Mouse (Mus musculus): ENCODE measurements around the gene Cebpg. TPM values are rescaled to one million over a fixed set of nuclear protein-coding genes. Genes with fewer than 3 reads are reported as not detected.

Cebpg gene
- polyA plus RNA-seq, 1 experiment = 27.2 TPM

- no peak for DNase-seq (ENCODE audit: low read depth)
- no peak for TF ChIP-seq CTCF (IDR thresholded peaks at IDR 0.05; ENCODE audit: borderline replicate concordance, extremely low read depth, insufficient read depth, insufficient read length)
- no peak for TF ChIP-seq POLR2A (IDR thresholded peaks at IDR 0.05; ENCODE audit: borderline replicate concordance, extremely low read depth, insufficient read depth, insufficient read length, poor library complexity, severe bottlenecking)
Measured at GRCm38 (mm10) chr7:35066640-35067212, 10.4 kb upstream of the Cebpg start.

DNA sequence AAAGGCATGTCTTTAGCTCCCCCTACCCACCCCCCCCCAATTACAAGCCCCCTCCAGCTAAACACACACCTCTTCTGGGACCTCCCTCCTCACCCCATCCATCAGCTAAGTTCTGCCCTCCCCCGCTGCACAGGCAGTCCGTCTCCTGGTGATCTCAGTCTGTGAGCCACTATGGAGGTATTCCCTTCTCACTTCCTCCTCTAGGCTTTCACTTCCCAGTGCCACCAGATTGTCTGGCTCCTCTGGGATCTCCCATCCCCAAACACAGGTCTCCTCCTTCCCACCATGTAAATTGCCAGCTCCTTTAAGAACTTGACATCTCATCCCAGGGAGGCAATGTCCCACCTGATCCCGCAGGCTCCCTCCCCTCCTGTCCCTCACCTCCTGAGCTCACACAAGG is 9.6 kb upstream of the Cebpg start:
- TF ChIP-seq POLR2A (IDR thresholded peaks at IDR 0.05; ENCODE audit: borderline replicate concordance, extremely low read depth, insufficient read depth, insufficient read length, poor library complexity, severe bottlenecking) = no peak
- TF ChIP-seq CTCF (IDR thresholded peaks at IDR 0.05; ENCODE audit: borderline replicate concordance, extremely low read depth, insufficient read depth, insufficient read length) = no peak
- no peak for DNase-seq (ENCODE audit: low read depth)

- no peak for TF ChIP-seq POLR2A (IDR thresholded peaks at IDR 0.05; ENCODE audit: borderline replicate concordance, extremely low read depth, insufficient read depth, insufficient read length, poor library complexity, severe bottlenecking)
- TF ChIP-seq CTCF (IDR thresholded peaks at IDR 0.05; ENCODE audit: borderline replicate concordance, extremely low read depth, insufficient read depth, insufficient read length) = no peak
- DNase-seq (ENCODE audit: low read depth) = peak; percentile 83
Measured at GRCm38 (mm10) chr7:35064286-35065258, 8.2 kb upstream of the Cebpg start.

GRCm38 (mm10) chr7:35059467-35059866 is 3.1 kb upstream of the Cebpg start:
- DNase-seq (ENCODE audit: low read depth) = no peak
- TF ChIP-seq CTCF (IDR thresholded peaks at IDR 0.05; ENCODE audit: borderline replicate concordance, extremely low read depth, insufficient read depth, insufficient read length) (peak; percentile 3; the same call in 1 of the 2 replicates), POLR2A (IDR thresholded peaks at IDR 0.05; ENCODE audit: borderline replicate concordance, extremely low read depth, insufficient read depth, insufficient read length, poor library complexity, severe bottlenecking) (no peak)

DNA sequence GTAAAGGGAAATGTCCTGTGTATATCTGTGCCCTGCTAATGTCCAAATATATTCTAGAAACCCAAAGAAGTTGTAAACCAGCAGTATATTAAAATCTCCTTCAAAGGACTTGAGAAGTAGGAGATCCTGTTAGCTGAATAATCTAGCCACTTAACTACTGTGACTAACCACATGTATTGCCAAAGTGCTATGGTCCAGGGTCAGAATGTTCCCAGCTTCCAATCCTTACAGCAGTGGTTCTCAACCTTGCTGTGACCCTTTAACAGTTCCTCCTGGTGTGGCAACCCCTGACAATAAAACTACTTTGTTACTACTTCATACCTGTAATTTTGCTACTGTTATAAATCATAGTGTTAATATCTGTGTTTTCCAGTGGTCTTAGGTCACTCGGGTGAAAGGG is 2.0 kb upstream of the Cebpg start:
- TF ChIP-seq POLR2A (IDR thresholded peaks at IDR 0.05; ENCODE audit: borderline replicate concordance, extremely low read depth, insufficient read depth, insufficient read length, poor library complexity, severe bottlenecking) = no peak
- no peak for TF ChIP-seq CTCF (IDR thresholded peaks at IDR 0.05; ENCODE audit: borderline replicate concordance, extremely low read depth, insufficient read depth, insufficient read length)
- DNase-seq (ENCODE audit: low read depth) = no peak

GRCm38 (mm10) chr7:35057569-35057968 is 1.2 kb upstream of the Cebpg start:
- no peak for DNase-seq (ENCODE audit: low read depth)
- TF ChIP-seq CTCF (IDR thresholded peaks at IDR 0.05; ENCODE audit: borderline replicate concordance, extremely low read depth, insufficient read depth, insufficient read length) (no peak), POLR2A (IDR thresholded peaks at IDR 0.05; ENCODE audit: borderline replicate concordance, extremely low read depth, insufficient read depth, insufficient read length, poor library complexity, severe bottlenecking) (no peak)

- TF ChIP-seq POLR2A (IDR thresholded peaks at IDR 0.05; ENCODE audit: borderline replicate concordance, extremely low read depth, insufficient read depth, insufficient read length, poor library complexity, severe bottlenecking) (no peak), CTCF (IDR thresholded peaks at IDR 0.05; ENCODE audit: borderline replicate concordance, extremely low read depth, insufficient read depth, insufficient read length) (no peak)
- no peak for DNase-seq (ENCODE audit: low read depth)
Measured at GRCm38 (mm10) chr7:35056999-35057398, 626 bp upstream of the Cebpg start.

GRCm38 (mm10) chr7:35055619-35056435 is 546 bp downstream of the Cebpg start:
- TF ChIP-seq POLR2A (IDR thresholded peaks at IDR 0.05; ENCODE audit: borderline replicate concordance, extremely low read depth, insufficient read depth, insufficient read length, poor library complexity, severe bottlenecking) = no peak
- TF ChIP-seq CTCF (IDR thresholded peaks at IDR 0.05; ENCODE audit: borderline replicate concordance, extremely low read depth, insufficient read depth, insufficient read length) = no peak
- peak; percentile 65 for DNase-seq (ENCODE audit: low read depth)

DNA sequence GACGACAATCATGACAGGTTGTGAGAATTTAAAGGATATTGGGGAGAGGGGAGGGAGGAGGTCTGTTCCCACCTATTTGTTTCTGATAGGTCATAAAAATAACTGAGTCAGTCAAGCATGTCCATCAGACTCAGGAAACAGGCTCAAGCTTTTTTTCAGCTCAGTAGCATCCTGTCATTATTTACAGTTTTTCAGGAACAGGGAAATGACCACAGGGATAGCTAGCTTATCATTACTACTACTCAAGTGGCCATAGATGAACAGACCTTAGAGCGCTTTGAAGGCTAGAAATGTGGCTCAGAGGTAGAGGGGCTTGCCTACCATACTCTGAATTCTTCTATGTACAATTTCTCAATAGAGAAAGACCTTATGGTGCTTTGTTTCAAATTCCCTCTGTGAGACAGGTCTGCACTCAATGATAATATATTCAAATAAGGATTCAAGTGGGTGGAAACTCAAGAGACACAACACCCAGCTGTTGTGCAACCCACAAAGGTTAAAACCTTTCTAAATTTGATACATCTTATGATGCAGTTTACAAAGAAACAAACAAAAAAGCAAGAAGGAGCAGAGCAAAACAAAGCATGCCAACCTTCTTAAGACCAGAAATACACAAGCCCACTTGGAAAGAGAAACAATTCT is 1.3 kb downstream of the Cebpg start:
- TF ChIP-seq CTCF (IDR thresholded peaks at IDR 0.05; ENCODE audit: borderline replicate concordance, extremely low read depth, insufficient read depth, insufficient read length) (no peak), POLR2A (IDR thresholded peaks at IDR 0.05; ENCODE audit: borderline replicate concordance, extremely low read depth, insufficient read depth, insufficient read length, poor library complexity, severe bottlenecking) (no peak)
- DNase-seq (ENCODE audit: low read depth) = no peak

- no peak for DNase-seq (ENCODE audit: low read depth)
- no peak for TF ChIP-seq POLR2A (IDR thresholded peaks at IDR 0.05; ENCODE audit: borderline replicate concordance, extremely low read depth, insufficient read depth, insufficient read length, poor library complexity, severe bottlenecking)
- no peak for TF ChIP-seq CTCF (IDR thresholded peaks at IDR 0.05; ENCODE audit: borderline replicate concordance, extremely low read depth, insufficient read depth, insufficient read length)
Measured at GRCm38 (mm10) chr7:35054286-35054685, 2.1 kb downstream of the Cebpg start.

Data from brain, embryonic 14.5 days (tissue).